Mouse (Mus musculus) embryo, embryonic 11 days (tissue): Measurements from ENCODE around the gene Gm5114.
"Not testable (repeated sequence)": the region's sequence is repeated elsewhere in the genome, so short reads cannot be mapped to it uniquely, and the experiment has no call there.

Experiments used
- DNase-seq: peaks from one replicate; pipeline ENCODE4 v3.0.0-alpha.2; 2015

Gene Gm5114

GRCm38 (mm10) chr7:39413060-39413459, at the start of gene Gm5114:
Gene Gm5114 (minus strand): TSS chr7:39413160.
- DNase-seq: not testable (repeated sequence)

DNA sequence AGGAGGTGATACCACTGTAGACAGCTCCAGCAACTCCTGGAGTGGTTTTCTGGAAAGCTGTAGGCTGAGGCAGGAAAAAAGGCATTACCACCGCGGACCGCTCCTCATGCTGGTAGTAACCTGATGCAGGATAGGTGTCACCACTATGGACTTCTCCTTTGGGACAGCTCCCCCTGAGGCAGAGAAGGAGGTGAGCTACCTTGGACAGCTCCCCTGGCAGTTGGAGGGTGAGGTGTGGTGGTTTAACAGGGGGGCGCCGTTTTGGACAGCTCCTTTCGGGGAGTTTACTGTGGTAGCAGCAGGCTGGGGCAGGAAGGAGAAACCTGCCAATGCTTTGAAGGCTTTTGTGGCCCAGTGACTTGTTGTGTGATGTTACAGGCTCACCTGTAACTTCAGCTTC, 42.8 kb upstream of the Gm5114 start:
- peak; percentile 68 for DNase-seq

DNA sequence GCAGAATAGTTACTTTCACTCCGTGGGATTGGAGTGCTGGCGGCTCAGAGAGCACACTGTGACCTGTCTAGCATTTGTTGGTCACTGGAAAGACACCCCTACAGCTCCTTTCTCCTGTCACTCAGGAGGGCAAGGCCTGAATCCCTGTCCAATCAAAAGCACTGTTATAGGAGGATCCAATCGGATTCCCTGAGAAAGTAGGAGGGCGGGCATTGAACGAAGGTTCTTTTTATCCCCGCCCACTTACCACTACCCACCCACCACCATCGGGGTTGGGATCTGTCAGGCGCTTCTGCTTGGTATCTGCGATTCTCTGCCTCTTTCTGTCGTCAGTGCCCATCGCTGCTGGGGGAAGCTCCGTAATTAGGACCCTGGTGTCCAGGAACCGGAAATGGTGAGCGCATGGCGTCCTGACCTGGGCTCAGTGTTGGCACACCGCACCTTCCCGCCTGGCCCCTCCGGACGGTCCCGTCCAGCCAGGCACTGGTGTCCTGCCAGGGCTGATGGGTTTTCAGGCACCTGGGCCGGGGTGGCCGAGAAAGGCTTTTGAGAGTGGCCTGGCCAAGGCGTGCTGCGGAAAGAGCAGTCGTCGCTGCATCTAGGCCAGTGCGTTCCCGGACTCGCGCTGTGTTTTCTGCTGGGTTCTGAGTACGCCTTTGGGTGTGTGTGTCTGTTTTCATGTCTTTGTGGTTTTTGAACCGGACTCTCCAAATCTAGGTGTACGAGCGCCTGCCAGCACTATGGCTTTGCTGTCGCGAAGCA, 36.5 kb upstream of the Gm5114 start:
- DNase-seq: peak; percentile 95

- DNase-seq: no peak
Measured at GRCm38 (mm10) chr7:39448626-39449242, 35.8 kb upstream of the Gm5114 start.

GRCm38 (mm10) chr7:39441237-39441636, 28.3 kb upstream of the Gm5114 start:
- peak; percentile 12 for DNase-seq

DNA sequence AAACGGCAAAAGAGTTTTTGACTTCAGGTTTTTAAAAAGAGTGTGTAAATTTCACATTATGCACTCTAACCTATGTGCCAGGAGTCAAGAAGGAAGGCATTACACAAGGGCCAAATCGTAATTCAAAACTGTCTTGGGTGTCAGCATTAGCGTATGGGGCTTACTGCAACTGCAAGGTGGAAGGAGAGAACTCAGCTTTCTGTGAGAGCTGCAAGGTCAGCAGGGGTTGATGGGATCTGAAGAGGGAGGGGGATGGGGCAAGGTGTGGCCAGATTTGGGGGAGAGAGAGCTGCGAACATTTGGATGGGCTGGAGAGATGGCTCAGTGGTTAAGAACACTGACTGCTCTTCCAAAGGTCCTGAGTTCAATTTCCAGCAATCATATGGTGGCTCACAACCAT, 27.4 kb upstream of the Gm5114 start:
- DNase-seq: no peak
